Mouse (Mus musculus) frontal cortex, adult (tissue): Measurements from ENCODE around the gene Tarbp1.
"Not testable (repeated sequence)": the region's sequence is repeated elsewhere in the genome, so short reads cannot be mapped to it uniquely, and the experiment has no call there.

Experiments used
- ATAC-seq: cut with Nextera tagmentation; 2 replicates; pipeline ENCODE4 v1.9.2; 2017; ENCODE audit warnings: mild to moderate bottlenecking, moderate library complexity, mixed read lengths; ENCODE audit not compliant: low TSS enrichment

The Tarbp1 gene

GRCm38 (mm10) chr8:126494160-126495110 lies 19.6 kb upstream of the Tarbp1 start:
- ATAC-seq = no peak

GRCm38 (mm10) chr8:126482938-126483337 lies 8.1 kb upstream of the Tarbp1 start:
- ATAC-seq = peak; percentile 86

GRCm38 (mm10) chr8:126482348-126482720 lies 7.5 kb upstream of the Tarbp1 start:
- ATAC-seq = no peak

- peak; percentile 60; the same call in 1 of the 2 replicates for ATAC-seq
Measured at GRCm38 (mm10) chr8:126481494-126482347, 6.9 kb upstream of the Tarbp1 start.

- no peak for ATAC-seq
Measured at GRCm38 (mm10) chr8:126480366-126480765, 5.5 kb upstream of the Tarbp1 start.

- ATAC-seq = no peak
Measured at GRCm38 (mm10) chr8:126478714-126479113, 3.8 kb upstream of the Tarbp1 start.

GRCm38 (mm10) chr8:126476151-126476855 lies 1.4 kb upstream of the Tarbp1 start:
- not testable (repeated sequence) for ATAC-seq

- ATAC-seq = not testable (repeated sequence)
Measured at GRCm38 (mm10) chr8:126475738-126476137, 873 bp upstream of the Tarbp1 start.

GRCm38 (mm10) chr8:126473802-126474298 lies 1.0 kb downstream of the Tarbp1 start:
- ATAC-seq = 0 out of 2 replicates have a peak, but pooled peaks have one; percentile 2

- ATAC-seq = no peak
Measured at GRCm38 (mm10) chr8:126464071-126464470, 10.8 kb downstream of the Tarbp1 start.

- ATAC-seq = no peak
Measured at GRCm38 (mm10) chr8:126461735-126462134, 13.1 kb downstream of the Tarbp1 start.

GRCm38 (mm10) chr8:126460274-126460673 lies 14.6 kb downstream of the Tarbp1 start:
- ATAC-seq = no peak; the same call in 1 of the 2 replicates

GRCm38 (mm10) chr8:126455383-126455782 lies 19.5 kb downstream of the Tarbp1 start:
- no peak for ATAC-seq

GRCm38 (mm10) chr8:126451158-126451557 lies 23.7 kb downstream of the Tarbp1 start:
- ATAC-seq = no peak

- no peak for ATAC-seq
Measured at GRCm38 (mm10) chr8:126438937-126439336, 35.9 kb downstream of the Tarbp1 start.

GRCm38 (mm10) chr8:126433827-126434226 lies 41.0 kb downstream of the Tarbp1 start:
- peak; percentile 80 for ATAC-seq

- peak; percentile 51 for ATAC-seq
Measured at GRCm38 (mm10) chr8:126429635-126430034, 45.2 kb downstream of the Tarbp1 start.

GRCm38 (mm10) chr8:126424946-126425345 lies 49.9 kb downstream of the Tarbp1 start:
- ATAC-seq = no peak

GRCm38 (mm10) chr8:126424163-126424562 lies 50.7 kb downstream of the Tarbp1 start:
- ATAC-seq = no peak

GRCm38 (mm10) chr8:126422920-126423300 lies 52.0 kb downstream of the Tarbp1 start:
- peak; percentile 44 for ATAC-seq

- ATAC-seq = peak; percentile 95
Measured at GRCm38 (mm10) chr8:126422174-126422919, 52.5 kb downstream of the Tarbp1 start, which contains the start of gene Coa6. TSS of gene Coa6 (plus strand) at chr8:126422515.
